8 mouse cellular contexts compared by ENCODE assay signal in genomic region chr16:34456314-34456713, GRCm38 (mm10).
DNase-seq lines count a peak whose midpoint lies in the region; ATAC-seq lines count a peak whose summit lies in the region.

No protein-coding gene starts in this region.

- H3K9me3 ChIP-seq in hindbrain, embryonic 12.5 days (replicated peaks) = no peaks in the 10 kb centered on the region
- H3K9me3 ChIP-seq in hindbrain, embryonic 10.5 days = no peaks in the 10 kb centered on the region
- no peaks in the 10 kb centered on the region for H3K9me3 ChIP-seq in forebrain, embryonic 13.5 days (replicated peaks)
- no peaks in the 10 kb centered on the region for H3K9me3 ChIP-seq in intestine, embryonic 15.5 days

- H3K36me3 ChIP-seq in hindbrain, embryonic 12.5 days = no peaks in the 10 kb centered on the region
- H3K36me3 ChIP-seq in hindbrain, embryonic 10.5 days = no peaks in the 10 kb centered on the region
- H3K36me3 ChIP-seq in forebrain, embryonic 13.5 days (ENCODE audit: poor library complexity, severe bottlenecking) = no peaks in the 10 kb centered on the region
- H3K36me3 ChIP-seq in intestine, embryonic 15.5 days = no peaks in the 10 kb centered on the region

- no peak overlapping the region for H3K9ac ChIP-seq in hindbrain, embryonic 12.5 days
- H3K9ac ChIP-seq in forebrain, embryonic 13.5 days = no peak overlapping the region
- no peak overlapping the region for H3K9ac ChIP-seq in intestine, embryonic 15.5 days

- H3K4me2 ChIP-seq in hindbrain, embryonic 12.5 days (replicated peaks) = no peak overlapping the region
- H3K4me2 ChIP-seq in forebrain, embryonic 13.5 days = no peak overlapping the region
- no peak overlapping the region for H3K4me2 ChIP-seq in intestine, embryonic 15.5 days (replicated peaks)

- no peaks in the 10 kb centered on the region for H3K27me3 ChIP-seq in hindbrain, embryonic 12.5 days
- H3K27me3 ChIP-seq in hindbrain, embryonic 10.5 days (ENCODE audit: insufficient read depth, poor library complexity, severe bottlenecking) = no peaks in the 10 kb centered on the region
- H3K27me3 ChIP-seq in forebrain, embryonic 13.5 days = no peaks in the 10 kb centered on the region
- H3K27me3 ChIP-seq in intestine, embryonic 15.5 days (replicated peaks) = no peaks in the 10 kb centered on the region

- DNase-seq in hindbrain, embryonic 10.5 days (ENCODE audit: low spot score) = no peak
- DNase-seq in MN1 (ENCODE audit: low spot score) = peak; percentile 82
- DNase-seq in urinary bladder, postnatal 36 days (ENCODE audit: low spot score in 2 of 2) = no peak
- DNase-seq in left cerebral cortex, adult 9 months (ENCODE audit: low spot score in 2 of 2) = no peak
- DNase-seq in urinary bladder, adult 18-20 months (ENCODE audit: low spot score in 2 of 2) = no peak

- H3K4me1 ChIP-seq in hindbrain, embryonic 12.5 days = peaks cover 23% of the 10 kb centered on the region
- peaks cover 26% of the 10 kb centered on the region for H3K4me1 ChIP-seq in hindbrain, embryonic 10.5 days (replicated peaks)
- H3K4me1 ChIP-seq in forebrain, embryonic 13.5 days = peaks cover 32% of the 10 kb centered on the region
- H3K4me1 ChIP-seq in intestine, embryonic 15.5 days (replicated peaks) = peaks cover 7% of the 10 kb centered on the region; the same call in 1 of the 2 replicates

- 0 out of 2 replicates have a peak overlapping the region, but pooled peaks have one; percentile 62 for H3K27ac ChIP-seq in hindbrain, embryonic 12.5 days
- no peak overlapping the region for H3K27ac ChIP-seq in hindbrain, embryonic 10.5 days
- peak overlapping the region; percentile 65 for H3K27ac ChIP-seq in forebrain, embryonic 13.5 days
- peak overlapping the region; percentile 33; the same call in 1 of the 2 replicates for H3K27ac ChIP-seq in intestine, embryonic 15.5 days

- H3K4me3 ChIP-seq in hindbrain, embryonic 12.5 days = no peak overlapping the region
- no peak overlapping the region for H3K4me3 ChIP-seq in hindbrain, embryonic 10.5 days
- H3K4me3 ChIP-seq in forebrain, embryonic 13.5 days = no peak overlapping the region
- H3K4me3 ChIP-seq in intestine, embryonic 15.5 days (replicated peaks) = no peak overlapping the region

- ATAC-seq in hindbrain, embryonic 12.5 days (ENCODE audit: low FRiP score) = peak; percentile 77
- peak; percentile 81 for ATAC-seq in forebrain, embryonic 13.5 days
- ATAC-seq in intestine, embryonic 15.5 days = peak; percentile 82

- 53% methylated on average over 7 of the region's 7 CpGs for WGBS in hindbrain, embryonic 12.5 days
- 82% methylated on average over 7 of the region's 7 CpGs for WGBS in hindbrain, embryonic 10.5 days
- WGBS in forebrain, embryonic 13.5 days = 19% methylated on average over 7 of the region's 7 CpGs
- 25% methylated on average over 7 of the region's 7 CpGs for WGBS in intestine, embryonic 15.5 days
